Mouse (Mus musculus) gastrocnemius, adult 8-10 months (tissue): ENCODE measurements around the gene Mboat1. TPM values are rescaled to one million over a fixed set of nuclear protein-coding genes. Genes with fewer than 3 reads are reported as not detected.

Experiments used
- DNase-seq, 2 experiments: peaks; one replicate each; pipeline ENCODE4 v3.0.0; 2022; ENCODE audit warnings: low spot score in 2 of 2
- total RNA-seq, 4 experiments: library from RNA; stranded (reverse); gene quantifications; 2 replicates each; pipeline ENCODE4 v1.2.4; 2022

Gene Mboat1
- total RNA-seq, 4 experiments from 2014 or later, result 0.80 to 2.8 (median 1.1) TPM

GRCm38 (mm10) chr13:30185549-30185948 is 49.3 kb downstream of the Mboat1 start:
- DNase-seq, result no peak

- DNase-seq, result no peak
These were observed 49.7 kb downstream of the Mboat1 start for GRCm38 (mm10) chr13:30185959-30186358.

GRCm38 (mm10) chr13:30186456-30186855 is 50.2 kb downstream of the Mboat1 start:
- no peak for DNase-seq

- DNase-seq, result no peak
These were observed 55.9 kb downstream of the Mboat1 start for GRCm38 (mm10) chr13:30192031-30192716.

- no peak for DNase-seq
These were observed 57.1 kb downstream of the Mboat1 start for GRCm38 (mm10) chr13:30193363-30193762.

GRCm38 (mm10) chr13:30194834-30195233 is 58.5 kb downstream of the Mboat1 start:
- DNase-seq, result no peak

GRCm38 (mm10) chr13:30196661-30197060 is 60.4 kb downstream of the Mboat1 start:
- DNase-seq, result no peak

- DNase-seq, result no peak
These were observed 61.8 kb downstream of the Mboat1 start for GRCm38 (mm10) chr13:30198101-30198570.

- DNase-seq, result no peak
These were observed 63.5 kb downstream of the Mboat1 start for GRCm38 (mm10) chr13:30199821-30200220.

- no peak for DNase-seq
These were observed 64.4 kb downstream of the Mboat1 start for GRCm38 (mm10) chr13:30200737-30201136.

- no peak for DNase-seq
These were observed 66.7 kb downstream of the Mboat1 start for GRCm38 (mm10) chr13:30203018-30203417.

- no peak for DNase-seq
These were observed 71.9 kb downstream of the Mboat1 start for GRCm38 (mm10) chr13:30208176-30208575.

GRCm38 (mm10) chr13:30213276-30213675 is 77.0 kb downstream of the Mboat1 start:
- no peak for DNase-seq

GRCm38 (mm10) chr13:30217588-30218371 is 81.5 kb downstream of the Mboat1 start:
- no peak for DNase-seq

GRCm38 (mm10) chr13:30219597-30219996 is 83.3 kb downstream of the Mboat1 start:
- no peak for DNase-seq

- DNase-seq, result no peak
These were observed 85.0 kb downstream of the Mboat1 start for GRCm38 (mm10) chr13:30221316-30221715.

GRCm38 (mm10) chr13:30224114-30224513 is 87.8 kb downstream of the Mboat1 start:
- DNase-seq, result no peak

GRCm38 (mm10) chr13:30224659-30225058 is 88.4 kb downstream of the Mboat1 start:
- DNase-seq, result no peak

- no peak for DNase-seq
These were observed 92.5 kb downstream of the Mboat1 start for GRCm38 (mm10) chr13:30228762-30229161.

- no peak for DNase-seq
These were observed 93.4 kb downstream of the Mboat1 start for GRCm38 (mm10) chr13:30229625-30230139.

GRCm38 (mm10) chr13:30235056-30235750 is 98.9 kb downstream of the Mboat1 start:
- DNase-seq, result no peak

GRCm38 (mm10) chr13:30239396-30239795 is 103.1 kb downstream of the Mboat1 start:
- DNase-seq, result no peak
